Mouse (Mus musculus): ENCODE data around the gene Cyp4f16. TPM values are rescaled to one million over a fixed set of nuclear protein-coding genes. Genes with fewer than 3 reads are reported as not detected.
"Not testable (repeated sequence)": the region's sequence is repeated elsewhere in the genome, so short reads cannot be mapped to it uniquely, and the experiment has no call there.

Gene Cyp4f16
- polyA plus RNA-seq, 1 experiment = not detected

- H3K4me3 ChIP-seq (ENCODE audit: insufficient read depth, low read depth, low read length) = no peak overlapping the region
- TF ChIP-seq CTCF (IDR thresholded peaks at IDR 0.05; ENCODE audit: insufficient read depth, low read depth, low read length) = no peak
- no peak for TF ChIP-seq POLR2A (IDR thresholded peaks at IDR 0.05; ENCODE audit: insufficient read depth, low read depth, low read length)
- 83% methylated on average over 6 of the region's 6 CpGs for WGBS
- peaks cover 5% of the 10 kb centered on the region for H3K4me1 ChIP-seq (ENCODE audit: control insufficient read depth, insufficient read depth, low read length)
- H3K27ac ChIP-seq (ENCODE audit: insufficient read depth, low read depth, low read length) = no peak overlapping the region
These were observed 2.3 kb upstream of the Cyp4f16 start for GRCm38 (mm10) chr17:32534068-32534467.

GRCm38 (mm10) chr17:32536867-32537250 lies 501 bp downstream of the Cyp4f16 start:
- H3K4me1 ChIP-seq (ENCODE audit: control insufficient read depth, insufficient read depth, low read length) = peaks cover 5% of the 10 kb centered on the region
- no peak overlapping the region for H3K27ac ChIP-seq (ENCODE audit: insufficient read depth, low read depth, low read length)
- WGBS = 44% methylated on average over 5 of the region's 5 CpGs
- TF ChIP-seq CTCF (IDR thresholded peaks at IDR 0.05; ENCODE audit: insufficient read depth, low read depth, low read length) (no peak), POLR2A (IDR thresholded peaks at IDR 0.05; ENCODE audit: insufficient read depth, low read depth, low read length) (no peak)
- H3K4me3 ChIP-seq (ENCODE audit: insufficient read depth, low read depth, low read length) = peak overlapping the region; percentile 43

GRCm38 (mm10) chr17:32544792-32545191 lies 8.4 kb downstream of the Cyp4f16 start:
- WGBS = 96% methylated on average over 5 of the region's 5 CpGs
- not testable (repeated sequence) for H3K4me1 ChIP-seq (ENCODE audit: control insufficient read depth, insufficient read depth, low read length); H3K27ac ChIP-seq (ENCODE audit: insufficient read depth, low read depth, low read length); H3K4me3 ChIP-seq (ENCODE audit: insufficient read depth, low read depth, low read length)

- not testable (repeated sequence) for H3K4me1 ChIP-seq (ENCODE audit: control insufficient read depth, insufficient read depth, low read length); H3K27ac ChIP-seq (ENCODE audit: insufficient read depth, low read depth, low read length)
- WGBS = 83% methylated on average over 3 of the region's 3 CpGs
- H3K4me3 ChIP-seq (ENCODE audit: insufficient read depth, low read depth, low read length) = peak overlapping the region; percentile 49
These were observed 14.0 kb downstream of the Cyp4f16 start for GRCm38 (mm10) chr17:32550377-32550776.

- Histone ChIP-seq H3K4me3 (ENCODE audit: insufficient read depth, low read depth, low read length) (peak overlapping the region; percentile 49), H3K27ac (ENCODE audit: insufficient read depth, low read depth, low read length) (no peak overlapping the region), H3K4me1 (ENCODE audit: control insufficient read depth, insufficient read depth, low read length) (peaks cover 5% of the 10 kb centered on the region)
- WGBS = 13% methylated on average over 20 of the region's 20 CpGs
- no peak for TF ChIP-seq POLR2A (IDR thresholded peaks at IDR 0.05; ENCODE audit: insufficient read depth, low read depth, low read length)
- peak; percentile 74 for TF ChIP-seq CTCF (IDR thresholded peaks at IDR 0.05; ENCODE audit: insufficient read depth, low read depth, low read length)
These were observed 14.8 kb downstream of the Cyp4f16 start for GRCm38 (mm10) chr17:32550900-32551770.

- H3K4me3 ChIP-seq (ENCODE audit: insufficient read depth, low read depth, low read length); H3K27ac ChIP-seq (ENCODE audit: insufficient read depth, low read depth, low read length); H3K4me1 ChIP-seq (ENCODE audit: control insufficient read depth, insufficient read depth, low read length): not testable (repeated sequence)
- WGBS = 52% methylated on average over 1 of the region's 1 CpGs
These were observed 16.7 kb downstream of the Cyp4f16 start for GRCm38 (mm10) chr17:32553016-32553415.

- 72% methylated on average over 9 of the region's 9 CpGs for WGBS
- H3K4me1 ChIP-seq (ENCODE audit: control insufficient read depth, insufficient read depth, low read length); H3K4me3 ChIP-seq (ENCODE audit: insufficient read depth, low read depth, low read length); H3K27ac ChIP-seq (ENCODE audit: insufficient read depth, low read depth, low read length): not testable (repeated sequence)
These were observed 18.0 kb downstream of the Cyp4f16 start for GRCm38 (mm10) chr17:32554368-32554767.

GRCm38 (mm10) chr17:32563301-32563700 lies 26.9 kb downstream of the Cyp4f16 start:
- H3K27ac ChIP-seq (ENCODE audit: insufficient read depth, low read depth, low read length); H3K4me3 ChIP-seq (ENCODE audit: insufficient read depth, low read depth, low read length); H3K4me1 ChIP-seq (ENCODE audit: control insufficient read depth, insufficient read depth, low read length): not testable (repeated sequence)
- WGBS = 70% methylated on average over 2 of the region's 2 CpGs

- not testable (repeated sequence) for H3K4me3 ChIP-seq (ENCODE audit: insufficient read depth, low read depth, low read length); H3K27ac ChIP-seq (ENCODE audit: insufficient read depth, low read depth, low read length); H3K4me1 ChIP-seq (ENCODE audit: control insufficient read depth, insufficient read depth, low read length)
- 82% methylated on average over 2 of the region's 2 CpGs for WGBS
These were observed 36.9 kb downstream of the Cyp4f16 start for GRCm38 (mm10) chr17:32573286-32573685.

- WGBS = 64% methylated on average over 7 of the region's 7 CpGs
- TF ChIP-seq CTCF (IDR thresholded peaks at IDR 0.05; ENCODE audit: insufficient read depth, low read depth, low read length) (no peak), POLR2A (IDR thresholded peaks at IDR 0.05; ENCODE audit: insufficient read depth, low read depth, low read length) (no peak)
- H3K27ac ChIP-seq (ENCODE audit: insufficient read depth, low read depth, low read length) = no peak overlapping the region
- H3K4me3 ChIP-seq (ENCODE audit: insufficient read depth, low read depth, low read length) = no peak overlapping the region
- no peaks in the 10 kb centered on the region for H3K4me1 ChIP-seq (ENCODE audit: control insufficient read depth, insufficient read depth, low read length)
These were observed 41.3 kb downstream of the Cyp4f16 start for GRCm38 (mm10) chr17:32577496-32578186.

Data from olfactory bulb, adult 2 months (tissue).